Mouse (Mus musculus) stomach, postnatal 0 days (tissue): ENCODE results near the gene Lrrc8c.
A peak's percentile ranks its signal among the peaks of the same experiment; 100 is the strongest.

ENCODE experiments used
- CTCF ChIP-seq: IDR thresholded peaks from 2 replicates; pipeline ENCODE4 v1.5.1; 2016; ENCODE audit warnings: antibody characterized with exemption, low read depth, mild to moderate bottlenecking, moderate library complexity
- EP300 ChIP-seq: optimal IDR thresholded peaks from 2 replicates; pipeline ENCODE3; 2016; ENCODE audit warnings: antibody characterized with exemption

- TF ChIP-seq CTCF: peak; percentile 21; the same call in 1 of the 2 replicates
- TF ChIP-seq EP300: no peak
Observed at GRCm38 (mm10) chr5:105644195-105644594, 125.0 kb downstream of the Lrrc8c start.
